Mouse (Mus musculus): ENCODE data around the gene Cfi. TPM values are rescaled to one million over a fixed set of nuclear protein-coding genes. Genes with fewer than 3 reads are reported as not detected.

Cfi gene
- total RNA-seq, 4 experiments from 2014 or later = not detected

DNA sequence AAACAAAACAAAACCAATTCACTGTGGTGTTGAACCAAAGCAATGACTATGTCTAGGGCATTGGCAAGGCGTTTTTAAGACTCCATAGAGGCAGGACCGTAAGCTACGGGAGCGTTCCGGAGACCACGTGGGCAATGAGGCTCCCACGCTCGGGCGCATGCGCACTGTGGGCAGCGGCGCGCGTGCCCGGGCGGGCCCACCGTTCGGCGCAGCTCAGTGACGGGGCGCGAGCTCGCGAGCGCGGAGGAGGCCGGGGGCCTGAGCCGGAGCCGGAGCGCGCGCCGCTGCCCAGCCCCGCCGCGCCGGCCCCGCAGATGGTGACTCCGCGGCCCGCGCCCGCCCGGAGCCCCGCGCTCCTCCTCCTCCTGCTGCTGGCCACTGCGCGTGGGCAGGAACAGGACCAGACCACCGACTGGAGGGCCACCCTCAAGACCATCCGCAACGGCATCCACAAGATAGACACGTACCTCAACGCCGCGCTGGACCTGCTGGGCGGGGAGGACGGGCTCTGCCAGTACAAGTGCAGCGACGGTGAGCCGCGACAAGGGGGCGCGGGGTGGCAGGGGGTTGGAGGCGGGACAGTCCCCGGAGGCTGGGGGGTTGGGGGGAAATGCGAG is 42.8 kb downstream of the Cfi start, which contains the start of gene Pla2g12a:
Pla2g12a (plus strand) TSS at position 202 of the 617 bp plus-strand sequence.
- DNase-seq = peak; percentile 84

DNA sequence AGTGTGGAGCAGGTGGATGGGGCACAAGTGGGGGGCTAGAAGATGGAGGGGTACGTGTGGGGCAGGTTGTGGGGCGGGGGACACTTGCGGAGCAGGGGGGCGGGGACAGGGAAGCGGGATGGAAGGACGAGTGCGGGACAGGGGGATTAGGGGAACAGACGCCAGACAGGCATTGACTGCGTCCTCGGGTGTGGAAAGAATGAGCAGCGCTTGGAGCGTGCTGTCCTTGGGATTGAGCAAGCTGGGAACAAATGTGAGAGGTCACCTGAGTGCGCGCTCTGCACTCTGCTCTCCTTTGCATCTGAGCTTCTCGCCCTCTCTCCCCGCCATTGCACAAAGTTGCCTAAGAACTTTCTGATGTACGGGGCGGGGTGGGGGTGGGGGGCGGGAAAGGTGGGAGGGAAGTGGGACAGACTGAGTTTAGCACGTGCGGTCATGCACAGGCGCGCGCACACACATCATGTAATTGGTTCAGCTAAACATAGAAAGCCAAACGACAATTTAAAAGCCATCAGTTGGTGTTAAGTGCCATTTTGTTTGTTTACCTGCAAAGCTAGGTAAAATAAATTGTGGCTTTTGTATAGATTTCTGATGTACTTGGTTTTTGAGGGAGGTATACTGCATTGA is 43.6 kb downstream of the Cfi start:
- DNase-seq = peak; percentile 60

DNA sequence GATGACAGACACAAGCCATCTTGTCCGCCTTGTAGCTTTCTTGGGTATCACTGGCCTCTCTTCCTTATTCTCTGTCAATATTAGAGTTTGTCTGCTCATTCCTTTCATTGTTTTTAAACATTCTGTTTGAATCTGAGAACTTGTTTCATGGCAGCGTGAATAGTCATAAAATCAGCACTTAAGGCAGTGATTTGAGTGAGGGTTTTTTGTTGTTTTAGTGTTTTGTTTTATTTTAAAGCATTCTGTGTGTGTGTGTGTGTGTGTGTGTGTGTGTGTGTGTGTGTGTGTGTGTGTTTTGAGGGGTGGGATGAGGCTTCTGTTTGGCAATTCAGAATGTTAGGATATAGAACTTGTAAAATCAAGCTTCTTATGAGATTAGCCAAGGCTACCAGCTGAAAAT is 44.2 kb downstream of the Cfi start:
- no peak for DNase-seq

GRCm38 (mm10) chr3:129880925-129881593 is 45.4 kb downstream of the Cfi start:
- no peak for DNase-seq

DNA sequence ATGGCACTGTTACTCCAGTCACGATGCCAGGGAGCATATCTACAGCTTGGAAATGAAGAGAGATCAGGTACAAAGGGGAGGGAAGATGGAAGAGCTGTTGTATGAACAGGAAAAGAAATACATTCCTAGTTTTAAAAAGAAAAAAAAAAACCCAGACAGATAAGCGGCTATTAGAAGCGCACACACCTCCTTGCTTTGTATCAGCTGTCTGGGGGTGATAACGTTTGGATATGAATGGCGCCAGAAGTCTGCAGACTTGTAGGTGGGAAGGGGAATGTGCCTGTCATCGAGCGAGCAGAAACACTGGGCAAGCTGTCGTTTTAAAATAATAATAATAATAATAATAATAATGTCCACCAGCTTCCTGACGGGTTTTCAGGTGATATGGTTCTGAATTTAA is 49.9 kb downstream of the Cfi start:
- no peak for DNase-seq

DNA sequence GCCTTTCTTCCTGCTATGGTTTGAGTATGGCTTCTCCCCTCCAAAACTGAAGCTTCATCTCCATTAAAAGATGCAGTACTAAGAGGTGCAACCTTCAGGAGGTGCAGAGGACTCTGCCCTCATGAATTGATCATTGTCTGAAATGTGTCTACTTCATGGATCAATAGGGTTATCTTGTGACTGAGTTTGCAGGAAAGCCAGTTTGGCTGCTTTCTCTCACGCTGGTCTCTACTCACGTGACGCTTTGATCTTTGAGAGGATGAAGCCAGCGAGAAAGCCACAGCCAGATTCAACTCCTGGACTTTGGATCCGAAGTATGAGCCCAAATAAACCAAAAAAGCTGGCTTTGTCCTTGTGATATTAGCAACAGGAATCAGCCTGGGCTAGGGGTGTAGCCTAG is 50.7 kb downstream of the Cfi start:
- no peak for DNase-seq

DNA sequence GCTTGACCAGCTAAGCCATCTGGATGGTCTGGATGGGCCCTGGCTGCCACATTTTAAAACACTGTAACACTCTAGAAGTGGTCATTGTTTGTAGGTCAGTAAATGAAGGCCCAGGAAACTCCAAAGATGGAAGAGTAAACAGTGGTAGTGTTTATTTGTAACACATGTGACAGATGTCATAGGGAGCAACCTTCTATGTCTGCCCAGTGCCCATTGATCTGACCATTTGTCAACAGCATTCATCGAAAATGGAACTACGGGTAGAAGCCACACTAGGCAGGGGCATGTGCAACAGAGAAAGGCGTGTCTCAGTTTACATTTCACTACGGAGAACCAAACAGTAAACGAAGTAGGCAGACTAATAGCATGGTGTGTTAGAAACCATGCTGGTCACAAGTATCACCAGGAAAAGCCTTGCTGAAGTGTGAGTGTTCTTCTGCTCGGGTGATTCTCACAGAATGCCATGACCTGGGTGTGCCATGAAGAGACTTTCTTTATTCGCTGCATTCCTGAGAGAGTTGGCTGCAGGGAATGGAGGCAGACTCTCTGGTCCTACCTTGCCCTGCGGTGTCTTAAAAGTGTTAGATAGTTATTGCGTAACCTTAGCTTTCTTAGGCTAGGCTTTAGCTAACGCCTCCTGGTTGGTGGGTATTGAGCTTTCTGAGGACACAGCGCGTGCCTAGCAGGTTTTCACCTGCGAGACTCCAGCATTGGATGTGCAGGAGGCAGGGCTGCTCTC is 52.3 kb downstream of the Cfi start:
- no peak for DNase-seq

DNA sequence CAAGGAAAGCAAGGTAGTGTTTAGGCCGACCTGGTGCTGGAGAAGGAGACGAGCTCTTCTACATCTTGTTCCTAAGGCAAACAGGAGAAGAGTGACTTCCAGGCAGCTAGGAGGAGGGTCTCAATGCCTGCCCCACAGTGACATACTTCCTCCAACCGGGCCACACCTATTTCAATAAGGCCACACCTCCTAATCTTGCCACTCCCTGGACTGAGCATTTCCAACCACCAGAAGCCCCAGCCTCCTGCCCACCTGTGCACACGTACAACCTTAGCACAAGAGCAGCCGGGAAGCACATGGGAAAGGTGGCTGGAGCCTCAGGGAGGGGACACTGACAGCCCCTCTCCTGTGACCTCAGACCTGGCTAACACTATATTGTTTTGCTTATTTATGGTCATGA is 56.3 kb downstream of the Cfi start:
- DNase-seq = no peak

- no peak for DNase-seq
Measured at GRCm38 (mm10) chr3:129893143-129893542, 57.5 kb downstream of the Cfi start.

DNA sequence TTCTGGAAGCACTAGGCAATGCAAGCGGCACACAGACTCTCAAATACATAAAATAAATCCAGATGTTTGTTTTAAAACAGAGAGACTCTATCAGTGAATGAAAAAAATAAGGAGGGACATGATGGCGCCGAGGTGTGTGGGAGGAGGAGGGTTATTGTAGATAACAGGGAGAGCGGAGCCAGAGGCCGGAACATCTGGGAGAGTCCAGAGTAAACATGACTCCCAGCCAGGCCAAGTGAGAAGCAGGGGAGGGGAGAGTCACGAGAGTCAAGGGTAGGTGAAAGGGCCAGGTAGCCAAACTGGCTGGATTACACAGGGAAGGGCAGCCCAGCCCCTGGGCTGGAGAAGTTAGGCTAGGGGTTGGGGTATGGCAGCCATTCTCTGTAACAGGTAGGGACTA is 60.9 kb downstream of the Cfi start:
- no peak for DNase-seq

DNA sequence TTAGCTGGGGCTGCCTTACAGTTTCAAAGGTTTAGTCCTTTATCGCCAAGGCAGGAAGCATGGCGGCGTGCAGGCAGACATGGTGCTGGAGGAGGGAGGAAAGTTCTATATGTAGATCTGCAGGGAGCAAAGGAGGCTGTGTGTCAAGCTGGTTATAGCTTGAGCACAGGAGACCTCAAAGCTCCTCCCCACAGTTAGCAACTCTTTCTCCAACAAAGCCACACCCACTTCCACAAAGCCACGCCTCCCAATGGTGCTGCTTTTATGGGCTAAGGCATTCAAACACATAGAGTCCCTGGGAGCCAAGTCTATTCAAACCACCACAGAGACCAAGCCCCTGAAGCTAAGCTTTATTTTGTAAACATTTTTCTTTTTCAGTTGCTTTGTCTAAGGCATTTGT is 63.2 kb downstream of the Cfi start:
- DNase-seq = no peak

DNA sequence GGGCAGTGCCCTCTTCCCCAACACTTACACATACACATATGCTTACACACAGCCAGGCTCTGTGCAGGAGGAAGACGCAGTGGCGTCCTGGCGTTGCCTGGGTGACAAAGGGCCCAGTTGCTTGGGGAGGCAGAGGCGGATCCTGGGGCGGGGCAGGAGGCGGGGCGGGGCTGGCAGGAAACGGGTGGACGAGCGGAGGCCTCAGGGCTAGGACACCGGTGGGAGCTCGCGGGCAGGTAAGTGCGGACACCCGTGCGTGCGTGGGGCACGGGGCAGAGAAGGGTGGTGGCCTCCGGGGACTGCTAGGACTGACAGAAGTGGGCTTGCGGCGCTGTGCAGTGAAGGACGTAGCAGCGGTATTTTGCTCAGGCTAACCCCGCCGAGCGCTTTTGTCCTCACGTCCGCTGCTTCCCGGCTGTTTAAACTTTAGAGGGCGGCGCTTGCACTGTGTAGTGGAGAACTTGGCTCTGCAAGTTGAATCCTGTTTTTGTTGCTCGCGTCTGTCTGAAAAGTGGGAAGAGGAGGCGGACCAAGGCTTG is 65.7 kb downstream of the Cfi start, which contains the start of gene Casp6:
Casp6 (plus strand) TSS at position 155 of the 539 bp plus-strand sequence.
- peak; percentile 78 for DNase-seq

GRCm38 (mm10) chr3:129903369-129903768 is 67.7 kb downstream of the Cfi start:
- DNase-seq = no peak

DNA sequence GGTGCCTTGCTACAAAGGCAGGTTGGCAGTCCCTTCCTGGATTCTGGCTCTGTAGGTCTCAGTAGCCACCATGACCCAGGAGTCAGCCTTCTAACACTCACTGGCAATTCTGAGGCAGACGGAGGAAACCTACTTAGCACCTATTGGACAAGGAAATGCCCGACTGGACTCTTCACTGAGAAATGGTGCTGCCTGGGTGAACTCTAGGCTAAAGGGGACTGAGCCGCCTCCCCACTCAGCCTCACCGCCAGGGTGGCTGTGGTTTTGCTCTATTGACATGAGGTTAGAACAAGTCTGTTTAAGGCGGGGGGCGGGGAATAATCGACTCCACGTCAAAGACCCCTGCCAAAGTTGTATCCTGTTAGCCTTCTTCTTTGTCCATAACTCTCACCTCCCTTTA is 68.2 kb downstream of the Cfi start:
- DNase-seq = no peak

GRCm38 (mm10) chr3:129904381-129905132 is 68.9 kb downstream of the Cfi start:
- no peak for DNase-seq

- DNase-seq = no peak
Measured at GRCm38 (mm10) chr3:129912025-129912424, 76.3 kb downstream of the Cfi start.

DNA sequence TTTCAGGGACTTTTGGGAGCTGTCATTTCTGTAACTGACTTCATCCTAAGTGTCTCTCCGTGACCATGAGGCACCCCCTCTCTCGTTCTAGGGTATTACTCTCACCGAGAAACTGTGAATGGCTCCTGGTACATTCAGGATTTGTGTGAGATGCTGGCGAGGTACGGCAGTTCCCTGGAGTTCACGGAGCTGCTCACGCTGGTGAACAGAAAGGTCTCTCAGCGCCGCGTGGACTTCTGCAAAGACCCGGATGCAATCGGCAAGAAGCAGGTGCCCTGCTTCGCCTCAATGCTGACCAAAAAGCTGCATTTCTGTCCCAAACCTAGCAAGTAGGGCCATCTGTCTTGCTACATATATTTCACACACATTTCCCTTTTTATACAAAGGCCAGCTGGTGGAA is 77.6 kb downstream of the Cfi start:
- no peak for DNase-seq

GRCm38 (mm10) chr3:129917424-129917823 is 81.7 kb downstream of the Cfi start:
- DNase-seq = no peak

DNA sequence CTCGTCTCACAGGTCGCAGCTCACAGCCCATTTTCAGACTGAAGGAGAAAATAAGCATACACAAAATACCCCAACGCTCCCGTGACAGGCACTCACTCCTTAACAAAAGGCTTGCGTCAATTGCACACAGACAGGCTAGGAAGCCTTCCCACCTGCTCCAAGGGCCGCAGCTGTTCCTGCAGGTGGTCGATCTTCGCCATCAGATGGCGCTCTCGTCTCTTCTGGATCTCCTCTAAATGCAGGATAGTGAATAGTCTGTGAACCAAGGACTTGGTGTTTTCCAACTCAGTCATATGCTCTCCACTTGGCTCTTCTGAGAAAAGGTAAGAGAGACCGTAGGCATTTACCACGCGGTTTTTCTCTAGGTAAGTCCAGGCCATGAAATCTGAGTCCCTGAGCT is 82.8 kb downstream of the Cfi start:
- DNase-seq = no peak

GRCm38 (mm10) chr3:129923581-129923980 is 87.9 kb downstream of the Cfi start:
- no peak for DNase-seq

Data from adrenal gland, adult 8-10 months (tissue).